Mouse (Mus musculus) v-Abl transformed pro-B cells (cell line): ENCODE results near the gene Btk.

ENCODE experiments used
- in situ Hi-C, 2 experiments: fragments of 400-800 bp; cut with MboI; formaldehyde crosslinking; loops; one replicate each; pipeline ENCODE4 v1.15.1; 2025; ENCODE audit not compliant: unreplicated experiment in 2 of 2

Gene Btk

GRCm38 (mm10) chrX:134507977-134508376 lies 75.4 kb downstream of the Btk start:
- in situ Hi-C loops = loop anchor here in 1 of 2 experiments (25.0 kb wide), 1 partner anchor 604 kb away; no protein-coding TSS in a partner anchor

- in situ Hi-C loops = loop anchor here in 1 of 2 experiments (25.0 kb wide), 1 partner anchor 612 kb away; no protein-coding TSS in a partner anchor
Observed at GRCm38 (mm10) chrX:134500651-134501050, 82.7 kb downstream of the Btk start.
